Mouse (Mus musculus) ovary, postnatal 10 days (tissue): Measurements from ENCODE around the gene Zbtb40.

ENCODE experiments used
- DNase-seq: peaks from one replicate; pipeline ENCODE4 v3.0.0; 2022; ENCODE audit warnings: low spot score

The Zbtb40 gene

DNA sequence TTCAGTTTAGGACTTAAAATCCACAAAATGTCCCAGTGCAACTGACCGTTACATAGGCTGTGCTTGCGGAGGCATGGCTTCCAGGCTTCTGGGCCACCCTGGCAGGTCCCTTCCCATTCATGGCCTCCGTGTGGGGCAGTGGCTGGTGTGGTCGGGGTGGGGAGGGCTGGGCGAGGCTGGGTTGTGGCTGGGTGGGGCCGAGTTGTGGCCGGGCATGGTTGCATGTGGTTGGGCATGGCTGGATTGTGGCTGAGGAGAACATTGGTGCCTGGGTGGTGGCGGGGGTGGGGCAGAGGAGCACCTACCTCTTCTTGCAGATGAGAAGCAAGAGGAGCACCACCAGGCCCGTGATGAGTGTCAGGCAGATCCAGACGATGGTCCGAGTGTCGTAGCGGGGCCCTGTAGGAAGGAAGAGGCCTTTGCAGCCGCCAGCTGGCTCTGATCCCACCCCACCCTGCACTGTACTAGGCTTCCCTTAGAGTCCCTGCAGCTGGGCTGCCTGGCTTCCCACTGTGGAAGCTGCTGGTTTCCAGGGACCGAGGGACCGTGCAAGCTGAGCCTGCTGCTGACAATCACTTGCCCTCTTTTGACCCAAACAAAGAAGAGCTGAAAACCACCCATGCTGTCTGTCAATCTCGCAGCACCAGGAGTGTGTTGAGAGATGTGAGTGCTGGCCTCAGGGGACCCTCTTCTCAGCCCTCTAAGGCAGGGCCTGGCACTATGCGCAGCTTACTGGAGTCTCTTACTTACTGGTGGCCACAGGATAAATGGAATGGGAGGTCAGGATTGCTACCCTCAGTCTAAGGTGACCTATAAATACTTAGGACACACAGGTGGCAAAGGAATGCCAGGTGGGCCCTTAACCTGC, 113.6 kb downstream of the Zbtb40 start:
- no peak for DNase-seq

DNA sequence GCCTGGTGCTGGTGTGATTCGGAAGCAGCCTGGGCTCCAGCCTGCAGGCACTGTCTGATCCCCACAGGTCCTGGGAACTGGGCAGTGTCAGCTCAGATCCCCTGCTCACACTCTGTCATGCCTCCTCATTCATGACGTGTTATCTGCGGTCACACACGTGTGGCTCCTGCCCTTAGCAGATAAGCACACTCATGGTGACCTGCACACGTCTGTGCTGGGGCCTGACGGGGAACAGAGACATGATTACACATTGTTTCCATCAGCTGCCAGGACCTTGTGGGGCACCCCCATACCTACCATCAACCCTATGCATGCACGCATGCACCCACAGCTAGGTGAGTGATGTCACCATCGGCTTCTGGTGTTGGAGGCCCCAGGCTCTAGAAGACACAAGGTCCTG, 118.1 kb downstream of the Zbtb40 start:
- DNase-seq = no peak
